Mouse (Mus musculus): ENCODE data around the gene Ppp1r37.

Gene Ppp1r37

GRCm38 (mm10) chr7:19503481-19504068 lies 59.3 kb downstream of the Ppp1r37 start:
- peak in 1 of 2 experiments; percentile 81 for DNase-seq (ENCODE audit: low spot score in 2 of 2)

- no peak for DNase-seq (ENCODE audit: low spot score in 2 of 2)
These were observed 61.2 kb downstream of the Ppp1r37 start for GRCm38 (mm10) chr7:19501658-19502057.

GRCm38 (mm10) chr7:19500420-19501363 lies 62.2 kb downstream of the Ppp1r37 start:
- no peak for DNase-seq (ENCODE audit: low spot score in 2 of 2)

- no peak for DNase-seq (ENCODE audit: low spot score in 2 of 2)
These were observed 64.5 kb downstream of the Ppp1r37 start for GRCm38 (mm10) chr7:19498326-19498725.

- no peak for DNase-seq (ENCODE audit: low spot score in 2 of 2)
These were observed 66.7 kb downstream of the Ppp1r37 start for GRCm38 (mm10) chr7:19496214-19496555.

- DNase-seq (ENCODE audit: low spot score in 2 of 2) = no peak
These were observed 67.2 kb downstream of the Ppp1r37 start for GRCm38 (mm10) chr7:19495521-19496213.

- peak in 1 of 2 experiments; percentile 63 for DNase-seq (ENCODE audit: low spot score in 2 of 2)
These were observed 68.0 kb downstream of the Ppp1r37 start for GRCm38 (mm10) chr7:19494751-19495474.

- DNase-seq (ENCODE audit: low spot score in 2 of 2) = peak in 1 of 2 experiments; percentile 25
These were observed 71.1 kb downstream of the Ppp1r37 start for GRCm38 (mm10) chr7:19491731-19492130.

- DNase-seq (ENCODE audit: low spot score in 2 of 2) = no peak
These were observed 73.4 kb downstream of the Ppp1r37 start for GRCm38 (mm10) chr7:19489525-19489924.

GRCm38 (mm10) chr7:19486549-19486948 lies 76.3 kb downstream of the Ppp1r37 start:
- no peak for DNase-seq (ENCODE audit: low spot score in 2 of 2)

- DNase-seq (ENCODE audit: low spot score in 2 of 2) = no peak
These were observed 77.4 kb downstream of the Ppp1r37 start for GRCm38 (mm10) chr7:19485488-19485887.

GRCm38 (mm10) chr7:19483281-19483680 lies 79.6 kb downstream of the Ppp1r37 start:
- DNase-seq (ENCODE audit: low spot score in 2 of 2) = no peak

Data from spleen, postnatal 4 days (tissue).